Mouse (Mus musculus) hindbrain, postnatal 0 days (tissue): ENCODE data around the gene Dnajb13. TPM values are rescaled to one million over a fixed set of nuclear protein-coding genes. Genes with fewer than 3 reads are reported as not detected.
A peak's percentile ranks its signal among the peaks of the same experiment; 100 is the strongest.

Source experiments
- ATAC-seq: fragments of 200-750 bp; cut with Nextera tagmentation; 2 replicates; pipeline ENCODE4 v1.8.0; 2017; ENCODE audit warnings: mild to moderate bottlenecking, moderate TSS enrichment, moderate library complexity
- DNase-seq: peaks from one replicate; pipeline ENCODE4 v3.0.0-alpha.2; 2015; ENCODE audit warnings: low spot score
- H3K27ac ChIP-seq: fragments of 300-500 bp; sonication (generic); 2 replicates; pipeline ENCODE4 v1.5.1; 2014; ENCODE audit warnings: mild to moderate bottlenecking
- H3K27me3 ChIP-seq: fragments of 300-500 bp; sonication (generic); 2 replicates; pipeline ENCODE4 v1.6.1; 2014; ENCODE audit warnings: low read length, mixed read lengths; ENCODE audit not compliant: insufficient read depth
- H3K36me3 ChIP-seq: fragments of 300-500 bp; sonication (generic); 2 replicates; pipeline ENCODE4 v1.6.1; 2014; ENCODE audit warnings: low read length, mixed read lengths; ENCODE audit not compliant: insufficient read depth
- H3K4me1 ChIP-seq: fragments of 300-500 bp; sonication (generic); 2 replicates; pipeline ENCODE4 v1.6.1; 2014; ENCODE audit warnings: antibody characterized with exemption, low read length, mixed read lengths; ENCODE audit not compliant: insufficient read depth
- H3K4me2 ChIP-seq: fragments of 300-500 bp; sonication (generic); 2 replicates; pipeline ENCODE4 v1.6.1; 2014; ENCODE audit warnings: low read depth, mild to moderate bottlenecking, low read length, moderate library complexity, mixed read lengths
- H3K4me3 ChIP-seq: fragments of 300-500 bp; sonication (generic); 2 replicates; pipeline ENCODE4 v1.5.1; 2014; ENCODE audit warnings: low read length
- H3K9ac ChIP-seq: fragments of 300-500 bp; sonication (generic); replicated peaks from 2 replicates; pipeline ENCODE4 v1.6.1; 2014; ENCODE audit warnings: mild to moderate bottlenecking, low read length, moderate library complexity, mixed read lengths
- H3K9me3 ChIP-seq: fragments of 300-500 bp; sonication (generic); 2 replicates; pipeline ENCODE4 v1.6.1; 2016; ENCODE audit warnings: low read length, mixed read lengths
- CTCF ChIP-seq: IDR thresholded peaks from 2 replicates; pipeline ENCODE4 v1.5.1; 2016; ENCODE audit warnings: antibody characterized with exemption, control low read depth, low read depth
- WGBS: fragments of 180-500 bp; shearing (Covaris S2); extraction: QIAGEN DNeasy Blood & Tissue Kit; methylation state at CpG from one replicate; pipeline ENCODE4 v1.1.7; 2014; 5-methylcytosine and 5-hydroxymethylcytosine counted together
- polyA plus RNA-seq: library from polyadenylated mRNA; unstranded; fragments of >200 nt; fragmentation: Nextera tagmentation; extraction: Ambion mirVana; gene quantifications from 2 replicates; pipeline ENCODE4 v1.2.1, GENCODE M21; 2015
- total RNA-seq: library from RNA; depleted of rRNA; stranded (reverse); fragments of >200 nt; gene quantifications from 2 replicates; pipeline ENCODE4 v1.2.3, GENCODE M21; 2014

The Dnajb13 gene
- total and polyA plus RNA-seq, 2 experiments from 2014 or later, result 3.9 to 6.4 TPM

- Histone ChIP-seq H3K36me3 (no peaks in the 10 kb centered on the region), H3K27ac (no peak overlapping the region), H3K4me2 (no peak overlapping the region), H3K9ac (no peak overlapping the region), H3K27me3 (no peaks in the 10 kb centered on the region), H3K4me3 (no peak overlapping the region), H3K9me3 (no peaks in the 10 kb centered on the region), H3K4me1 (no peaks in the 10 kb centered on the region)
- DNase-seq (no peak), ATAC-seq (no peak; the same call in 1 of the 2 replicates)
- 86% methylated on average over 17 of the region's 17 CpGs for WGBS
- no peak for TF ChIP-seq CTCF
Measured at GRCm38 (mm10) chr7:100480175-100480574, 34.6 kb downstream of the Dnajb13 start.

- Histone ChIP-seq H3K9ac (no peak overlapping the region), H3K27me3 (no peaks in the 10 kb centered on the region), H3K27ac (no peak overlapping the region), H3K4me1 (0 out of 2 replicates have a peak, but pooled peaks cover 3% of the 10 kb centered on the region), H3K9me3 (no peaks in the 10 kb centered on the region), H3K4me3 (no peak overlapping the region), H3K4me2 (no peak overlapping the region), H3K36me3 (no peaks in the 10 kb centered on the region)
- 67% methylated on average over 15 of the region's 15 CpGs for WGBS
- ATAC-seq, result peak; percentile 34; the same call in 1 of the 2 replicates
- DNase-seq, result peak; percentile 37
- TF ChIP-seq CTCF, result no peak
Measured at GRCm38 (mm10) chr7:100479823-100480164, 35.0 kb downstream of the Dnajb13 start.

- H3K4me2 ChIP-seq, result no peak overlapping the region
- 76% methylated on average over 20 of the region's 20 CpGs for WGBS
- TF ChIP-seq CTCF, result no peak
Measured at GRCm38 (mm10) chr7:100479100-100479822, 35.5 kb downstream of the Dnajb13 start.

GRCm38 (mm10) chr7:100474680-100475079 lies 40.1 kb downstream of the Dnajb13 start:
- no peaks in the 10 kb centered on the region for H3K9me3 ChIP-seq
- H3K4me3 ChIP-seq, result no peak overlapping the region
- H3K9ac ChIP-seq, result no peak overlapping the region
- H3K4me2 ChIP-seq, result no peak overlapping the region
- ATAC-seq (no peak), DNase-seq (no peak)
- H3K4me1 ChIP-seq, result 0 out of 2 replicates have a peak, but pooled peaks cover 5% of the 10 kb centered on the region
- TF ChIP-seq CTCF, result no peak
- 0 out of 2 replicates have a peak, but pooled peaks cover 4% of the 10 kb centered on the region for H3K36me3 ChIP-seq
- no peak overlapping the region for H3K27ac ChIP-seq
- H3K27me3 ChIP-seq, result no peaks in the 10 kb centered on the region
- 56% methylated on average over 1 of the region's 1 CpGs for WGBS

More at GRCm38 (mm10) chr7:100479100-100479822, 35.5 kb downstream of the Dnajb13 start:
- Histone ChIP-seq H3K4me3 (no peak overlapping the region), H3K36me3 (no peaks in the 10 kb centered on the region), H3K9me3 (no peaks in the 10 kb centered on the region), H3K27ac (peak overlapping the region; percentile 36; the same call in 1 of the 2 replicates), H3K9ac (no peak overlapping the region; the same call in 1 of the 2 replicates), H3K4me1 (0 out of 2 replicates have a peak, but pooled peaks cover 5% of the 10 kb centered on the region), H3K27me3 (no peaks in the 10 kb centered on the region)
- peak; percentile 41 for ATAC-seq
- peak; percentile 15 for DNase-seq

- WGBS, result 88% methylated on average over 9 of the region's 9 CpGs
- no peak for TF ChIP-seq CTCF
- no peak overlapping the region for H3K4me3 ChIP-seq
- H3K4me2 ChIP-seq, result no peak overlapping the region
- H3K4me1 ChIP-seq, result 0 out of 2 replicates have a peak, but pooled peaks cover 5% of the 10 kb centered on the region
- no peak overlapping the region for H3K9ac ChIP-seq
- H3K9me3 ChIP-seq, result no peaks in the 10 kb centered on the region
- H3K36me3 ChIP-seq, result 0 out of 2 replicates have a peak, but pooled peaks cover 11% of the 10 kb centered on the region
- no peak for DNase-seq
- no peak overlapping the region for H3K27ac ChIP-seq
- no peak for ATAC-seq
- no peaks in the 10 kb centered on the region for H3K27me3 ChIP-seq
Measured at GRCm38 (mm10) chr7:100473846-100474454, 40.8 kb downstream of the Dnajb13 start.

- Histone ChIP-seq H3K9me3 (no peaks in the 10 kb centered on the region), H3K36me3 (0 out of 2 replicates have a peak, but pooled peaks cover 11% of the 10 kb centered on the region), H3K4me3 (no peak within 1 kb of the TSS), H3K4me1 (0 out of 2 replicates have a peak, but pooled peaks cover 5% of the 10 kb centered on the region), H3K9ac (no peak within 1 kb of the TSS), H3K4me2 (no peak within 1 kb of the TSS), H3K27ac (no peak within 1 kb of the TSS), H3K27me3 (no peaks in the 10 kb centered on the region)
- no peak for DNase-seq
- no peak for ATAC-seq
- no peak for TF ChIP-seq CTCF
- 82% methylated on average over 6 of the region's 6 CpGs for WGBS
Measured at GRCm38 (mm10) chr7:100472777-100473176, 42.0 kb downstream of the Dnajb13 start, which contains the start of gene Ucp3. Gene Ucp3 (plus strand): TSS chr7:100472990.
